Mouse (Mus musculus) hindbrain, postnatal 0 days (tissue): ENCODE measurements around the gene 9130213A22Rik. TPM values are rescaled to one million over a fixed set of nuclear protein-coding genes. Genes with fewer than 3 reads are reported as not detected.

Experiments
- ATAC-seq: fragments of 200-750 bp; cut with Nextera tagmentation; 2 replicates; pipeline ENCODE4 v1.8.0; 2017; ENCODE audit warnings: mild to moderate bottlenecking, moderate TSS enrichment, moderate library complexity
- DNase-seq: peaks from one replicate; pipeline ENCODE4 v3.0.0-alpha.2; 2015; ENCODE audit warnings: low spot score
- H3K27ac ChIP-seq: fragments of 300-500 bp; sonication (generic); 2 replicates; pipeline ENCODE4 v1.5.1; 2014; ENCODE audit warnings: mild to moderate bottlenecking
- H3K27me3 ChIP-seq: fragments of 300-500 bp; sonication (generic); 2 replicates; pipeline ENCODE4 v1.6.1; 2014; ENCODE audit warnings: low read length, mixed read lengths; ENCODE audit not compliant: insufficient read depth
- H3K36me3 ChIP-seq: fragments of 300-500 bp; sonication (generic); 2 replicates; pipeline ENCODE4 v1.6.1; 2014; ENCODE audit warnings: low read length, mixed read lengths; ENCODE audit not compliant: insufficient read depth
- H3K4me1 ChIP-seq: fragments of 300-500 bp; sonication (generic); 2 replicates; pipeline ENCODE4 v1.6.1; 2014; ENCODE audit warnings: antibody characterized with exemption, low read length, mixed read lengths; ENCODE audit not compliant: insufficient read depth
- H3K4me2 ChIP-seq: fragments of 300-500 bp; sonication (generic); 2 replicates; pipeline ENCODE4 v1.6.1; 2014; ENCODE audit warnings: low read depth, mild to moderate bottlenecking, low read length, moderate library complexity, mixed read lengths
- H3K4me3 ChIP-seq: fragments of 300-500 bp; sonication (generic); 2 replicates; pipeline ENCODE4 v1.5.1; 2014; ENCODE audit warnings: low read length
- H3K9ac ChIP-seq: fragments of 300-500 bp; sonication (generic); replicated peaks from 2 replicates; pipeline ENCODE4 v1.6.1; 2014; ENCODE audit warnings: mild to moderate bottlenecking, low read length, moderate library complexity, mixed read lengths
- H3K9me3 ChIP-seq: fragments of 300-500 bp; sonication (generic); 2 replicates; pipeline ENCODE4 v1.6.1; 2016; ENCODE audit warnings: low read length, mixed read lengths
- CTCF ChIP-seq: IDR thresholded peaks from 2 replicates; pipeline ENCODE4 v1.5.1; 2016; ENCODE audit warnings: antibody characterized with exemption, control low read depth, low read depth
- WGBS: fragments of 180-500 bp; shearing (Covaris S2); extraction: QIAGEN DNeasy Blood & Tissue Kit; methylation state at CpG from one replicate; pipeline ENCODE4 v1.1.7; 2014; 5-methylcytosine and 5-hydroxymethylcytosine counted together
- polyA plus RNA-seq: library from polyadenylated mRNA; unstranded; fragments of >200 nt; fragmentation: Nextera tagmentation; extraction: Ambion mirVana; gene quantifications from 2 replicates; pipeline ENCODE4 v1.2.1, GENCODE M21; 2015
- total RNA-seq: library from RNA; depleted of rRNA; stranded (reverse); fragments of >200 nt; gene quantifications from 2 replicates; pipeline ENCODE4 v1.2.3, GENCODE M21; 2014

Gene 9130213A22Rik
- total and polyA plus RNA-seq, 2 experiments from 2014 or later = 1.0 to 1.2 TPM

- no peak overlapping the region for H3K27ac ChIP-seq
- 70% methylated on average over 3 of the region's 3 CpGs for WGBS
- no peak for TF ChIP-seq CTCF
- H3K4me2 ChIP-seq = no peak overlapping the region
- DNase-seq = no peak
- H3K9me3 ChIP-seq = no peaks in the 10 kb centered on the region
- ATAC-seq = no peak
- H3K27me3 ChIP-seq = no peaks in the 10 kb centered on the region
- H3K4me1 ChIP-seq = no peaks in the 10 kb centered on the region
- no peak overlapping the region for H3K9ac ChIP-seq
- peaks cover 6% of the 10 kb centered on the region; the same call in 1 of the 2 replicates for H3K36me3 ChIP-seq
- H3K4me3 ChIP-seq = no peak overlapping the region
These were observed 8.4 kb downstream of the 9130213A22Rik start for GRCm38 (mm10) chr11:69114018-69114417.

- DNase-seq = peak; percentile 24
- no peaks in the 10 kb centered on the region for H3K9me3 ChIP-seq
- peak overlapping the region; percentile 10; the same call in 1 of the 2 replicates for H3K4me2 ChIP-seq
- no peaks in the 10 kb centered on the region for H3K27me3 ChIP-seq
- ATAC-seq = no peak
- H3K27ac ChIP-seq = no peak overlapping the region
- WGBS = 62% methylated on average over 4 of the region's 4 CpGs
- H3K4me3 ChIP-seq = no peak overlapping the region
- no peak overlapping the region for H3K9ac ChIP-seq
- H3K4me1 ChIP-seq = no peaks in the 10 kb centered on the region
- H3K36me3 ChIP-seq = peaks cover 27% of the 10 kb centered on the region
- TF ChIP-seq CTCF = no peak
These were observed 10.5 kb downstream of the 9130213A22Rik start for GRCm38 (mm10) chr11:69111865-69112264.

GRCm38 (mm10) chr11:69111051-69111810, 11.2 kb downstream of the 9130213A22Rik start:
- Histone ChIP-seq H3K36me3 (peaks cover 33% of the 10 kb centered on the region), H3K4me2 (peak overlapping the region; percentile 63), H3K27me3 (no peaks in the 10 kb centered on the region), H3K27ac (0 out of 2 replicates have a peak overlapping the region, but pooled peaks have one; percentile 48), H3K9ac (no peak overlapping the region; the same call in 1 of the 2 replicates), H3K4me3 (peak overlapping the region; percentile 37), H3K9me3 (no peaks in the 10 kb centered on the region), H3K4me1 (no peaks in the 10 kb centered on the region)
- ATAC-seq = peak; percentile 10; the same call in 1 of the 2 replicates
- DNase-seq = no peak
- TF ChIP-seq CTCF = no peak
- WGBS = 5% methylated on average over 21 of the region's 21 CpGs

GRCm38 (mm10) chr11:69110319-69111046, 11.9 kb downstream of the 9130213A22Rik start:
- Histone ChIP-seq H3K9me3 (no peaks in the 10 kb centered on the region), H3K9ac (peak overlapping the region; percentile 31; the same call in 1 of the 2 replicates), H3K4me3 (peak overlapping the region; percentile 37), H3K36me3 (peaks cover 40% of the 10 kb centered on the region), H3K27me3 (no peaks in the 10 kb centered on the region), H3K27ac (peak overlapping the region; percentile 48; the same call in 1 of the 2 replicates), H3K4me1 (no peaks in the 10 kb centered on the region), H3K4me2 (peak overlapping the region; percentile 63)
- DNase-seq (peak; percentile 92), ATAC-seq (peak; percentile 76; the same call in 1 of the 2 replicates)
- 1% methylated on average over 30 of the region's 30 CpGs for WGBS
- no peak for TF ChIP-seq CTCF

GRCm38 (mm10) chr11:69109032-69109900, 13.1 kb downstream of the 9130213A22Rik start:
- peaks cover 52% of the 10 kb centered on the region for H3K36me3 ChIP-seq
- H3K27me3 ChIP-seq = no peaks in the 10 kb centered on the region
- WGBS = 86% methylated on average over 13 of the region's 13 CpGs
- DNase-seq (no peak), ATAC-seq (no peak)
- no peak overlapping the region for H3K9ac ChIP-seq
- H3K4me1 ChIP-seq = no peaks in the 10 kb centered on the region
- no peak overlapping the region for H3K27ac ChIP-seq
- H3K4me3 ChIP-seq = no peak overlapping the region
- TF ChIP-seq CTCF = no peak
- no peaks in the 10 kb centered on the region for H3K9me3 ChIP-seq
- H3K4me2 ChIP-seq = no peak overlapping the region

GRCm38 (mm10) chr11:69108223-69108622, 14.2 kb downstream of the 9130213A22Rik start:
- 90% methylated on average over 9 of the region's 9 CpGs for WGBS

More at GRCm38 (mm10) chr11:69108223-69108622, 14.2 kb downstream of the 9130213A22Rik start:
- no peak for DNase-seq
- TF ChIP-seq CTCF = no peak
- H3K4me2 ChIP-seq = no peak overlapping the region
- no peaks in the 10 kb centered on the region for H3K4me1 ChIP-seq
- no peak overlapping the region for H3K27ac ChIP-seq
- H3K27me3 ChIP-seq = no peaks in the 10 kb centered on the region
- no peak for ATAC-seq
- H3K9ac ChIP-seq = no peak overlapping the region
- H3K36me3 ChIP-seq = peaks cover 62% of the 10 kb centered on the region
- H3K9me3 ChIP-seq = no peaks in the 10 kb centered on the region
- H3K4me3 ChIP-seq = no peak overlapping the region
